Mouse (Mus musculus): ENCODE data around the gene Tdo2.
A peak's percentile ranks its signal among the peaks of the same experiment; 100 is the strongest.

Tdo2 gene

GRCm38 (mm10) chr3:81943097-81943496, 32.9 kb downstream of the Tdo2 start:
- no peak for DNase-seq (ENCODE audit: low read depth)

- no peak for DNase-seq (ENCODE audit: low read depth)
Measured at GRCm38 (mm10) chr3:81942341-81942740, 33.7 kb downstream of the Tdo2 start.

GRCm38 (mm10) chr3:81938924-81939323, 37.1 kb downstream of the Tdo2 start:
- no peak for DNase-seq (ENCODE audit: low read depth)

DNA sequence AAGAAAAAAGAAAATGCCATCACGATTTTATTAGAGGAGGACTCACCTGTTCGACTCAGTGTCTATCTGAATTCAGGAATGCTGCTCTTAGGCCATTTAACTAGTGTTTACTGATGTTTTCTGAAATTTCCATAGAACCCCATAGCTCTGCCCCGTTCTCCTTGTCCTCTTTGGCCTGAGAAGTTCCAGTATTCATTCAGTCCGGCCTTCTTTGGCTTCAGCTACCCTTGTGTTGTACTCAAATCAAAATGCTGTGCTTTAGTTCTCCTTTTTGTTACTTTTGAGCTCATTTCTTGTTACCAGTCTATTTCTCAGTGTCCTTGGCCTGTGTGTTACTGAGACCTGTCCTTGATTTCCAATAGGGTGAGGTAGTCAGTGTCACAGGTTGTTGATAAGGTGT, 42.7 kb downstream of the Tdo2 start:
- no peak for DNase-seq (ENCODE audit: low read depth)

- peak; percentile 60 for DNase-seq (ENCODE audit: low read depth)
Measured at GRCm38 (mm10) chr3:81932141-81933101, 43.6 kb downstream of the Tdo2 start, which contains the start of gene Ctso. Gene Ctso (plus strand): TSS chr3:81932601.

GRCm38 (mm10) chr3:81931695-81932094, 44.3 kb downstream of the Tdo2 start:
- DNase-seq (ENCODE audit: low read depth): no peak

DNA sequence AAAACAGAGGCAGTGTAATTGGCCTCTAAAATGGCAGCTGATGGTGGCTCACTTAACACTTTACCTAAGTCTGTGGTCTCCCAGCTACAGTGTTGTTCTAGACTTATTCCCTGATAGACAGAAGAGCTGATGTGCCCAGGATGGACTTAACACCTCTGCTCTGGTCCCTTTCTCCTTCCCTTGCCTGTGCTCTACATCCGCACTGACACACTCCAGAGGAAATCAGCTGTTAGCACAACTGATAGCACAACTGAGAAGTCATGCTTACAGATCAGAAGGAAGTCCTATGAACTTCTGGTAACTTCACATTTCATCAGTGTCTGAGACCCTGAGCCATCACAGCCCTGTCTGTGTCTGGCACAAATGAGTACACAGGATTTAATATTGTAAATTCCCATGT, 46.9 kb downstream of the Tdo2 start:
- DNase-seq (ENCODE audit: low read depth): no peak

GRCm38 (mm10) chr3:81926764-81927325, 49.2 kb downstream of the Tdo2 start:
- no peak for DNase-seq (ENCODE audit: low read depth)

- DNase-seq (ENCODE audit: low read depth): no peak
Measured at GRCm38 (mm10) chr3:81925856-81926255, 50.1 kb downstream of the Tdo2 start.

- peak; percentile 27 for DNase-seq (ENCODE audit: low read depth)
Measured at GRCm38 (mm10) chr3:81924931-81925330, 51.1 kb downstream of the Tdo2 start.

DNA sequence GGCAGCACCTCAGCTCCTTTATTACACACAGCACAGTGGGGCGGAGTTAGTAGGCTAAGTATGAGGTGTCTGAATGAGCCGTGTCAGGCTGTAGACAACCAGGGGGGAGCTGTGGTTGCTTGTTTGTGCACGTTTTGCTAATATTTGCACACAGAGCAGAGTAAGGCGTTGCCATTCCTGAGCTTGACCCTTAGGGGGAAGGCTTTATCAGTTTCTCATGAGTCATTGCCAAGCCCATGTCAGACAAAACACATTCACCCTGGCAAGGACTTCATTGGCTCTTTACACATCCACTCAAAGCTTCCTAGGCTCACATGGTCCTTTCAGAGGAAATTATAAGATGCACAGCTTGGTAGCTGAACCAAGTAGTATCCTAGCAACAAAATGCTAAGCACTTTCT, 53.1 kb downstream of the Tdo2 start:
- DNase-seq (ENCODE audit: low read depth): no peak

GRCm38 (mm10) chr3:81919681-81920080, 56.3 kb downstream of the Tdo2 start:
- DNase-seq (ENCODE audit: low read depth): no peak

- DNase-seq (ENCODE audit: low read depth): no peak
Measured at GRCm38 (mm10) chr3:81918215-81918614, 57.8 kb downstream of the Tdo2 start.

DNA sequence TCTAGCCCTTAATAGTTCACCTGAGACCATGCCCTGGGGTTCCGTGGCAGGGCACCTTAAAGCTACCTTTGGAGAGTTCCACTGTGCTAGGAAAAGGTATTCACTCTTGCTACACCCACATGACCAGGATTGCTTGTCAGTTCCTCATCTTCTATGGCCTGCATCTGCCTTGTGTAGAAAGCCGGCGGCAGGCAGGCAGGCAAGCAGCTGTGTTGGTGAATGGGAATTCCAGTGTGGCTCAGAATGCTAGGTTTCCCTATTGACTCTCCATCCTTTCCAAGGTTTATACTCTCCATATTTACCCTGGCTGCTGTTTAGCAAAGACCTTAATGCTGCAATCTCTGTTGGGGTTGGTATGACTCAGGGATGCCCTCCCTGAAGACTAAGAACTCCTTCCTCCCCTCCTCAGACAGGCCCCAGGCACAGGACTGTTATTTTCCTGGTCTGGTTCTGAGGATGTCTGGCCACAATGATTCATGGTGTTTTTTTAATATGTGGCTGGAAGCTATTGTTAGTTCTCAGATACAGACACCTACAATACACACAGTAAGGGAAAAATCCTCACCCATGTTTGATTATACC, 58.6 kb downstream of the Tdo2 start:
- no peak for DNase-seq (ENCODE audit: low read depth)

- no peak for DNase-seq (ENCODE audit: low read depth)
Measured at GRCm38 (mm10) chr3:81916030-81916686, 59.8 kb downstream of the Tdo2 start.

DNA sequence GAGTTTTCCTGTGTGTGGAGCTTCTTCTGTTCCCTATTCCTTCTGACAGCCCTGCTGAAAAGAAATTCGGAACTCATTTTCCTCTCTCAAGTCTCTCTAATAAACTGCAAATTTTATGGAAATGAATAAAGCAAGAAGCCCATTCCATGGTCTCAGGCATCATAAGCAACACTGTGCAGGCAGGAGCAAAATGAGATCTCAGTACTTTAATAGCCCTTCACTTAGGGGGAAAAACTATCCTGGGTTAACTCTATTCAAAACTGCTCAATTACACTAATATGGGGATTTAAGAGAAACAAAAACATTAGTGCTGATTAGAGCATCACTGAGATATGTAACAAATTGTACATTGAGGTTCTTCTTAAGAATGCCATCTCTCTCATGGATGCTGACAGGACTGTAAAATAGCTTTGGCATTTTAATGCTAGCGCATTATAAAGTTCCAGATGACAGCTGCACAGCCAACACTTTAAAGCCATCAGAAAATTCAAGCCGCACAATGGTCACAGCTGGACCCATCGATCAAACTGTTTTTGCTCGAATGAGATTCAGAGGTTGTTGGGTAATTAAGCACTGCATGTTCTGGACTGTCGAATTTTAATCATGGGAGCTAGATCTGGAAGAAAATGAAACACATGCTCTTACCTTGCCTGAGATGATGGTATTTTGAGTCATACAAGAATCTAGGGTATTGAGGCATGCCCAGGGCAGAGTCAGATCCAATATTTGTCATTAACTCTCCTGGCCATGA, 65.5 kb downstream of the Tdo2 start:
- DNase-seq (ENCODE audit: low read depth): no peak
